ENCODE assay signal across 12 mouse cellular contexts in the genomic region with DNA sequence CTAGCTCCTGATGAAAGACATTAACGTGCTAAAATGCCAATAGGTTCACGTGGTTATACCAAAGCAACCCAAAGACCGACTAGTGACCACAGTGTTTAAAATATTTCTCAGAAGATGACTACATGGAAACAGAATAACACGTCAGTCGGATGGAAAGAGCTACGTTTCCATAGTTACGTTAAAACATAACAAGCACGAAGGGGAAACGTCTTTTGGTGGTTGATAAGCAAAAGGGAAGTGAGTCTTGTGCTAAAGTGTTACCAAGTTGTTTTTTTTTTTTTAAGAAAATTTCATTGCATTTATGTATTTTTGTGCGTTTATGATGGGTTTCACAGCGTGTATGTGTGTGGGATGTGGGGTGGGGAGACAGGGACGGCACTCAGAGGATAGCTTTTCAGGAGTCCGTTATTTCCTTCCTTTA. TPM values are rescaled to one million over a fixed set of nuclear protein-coding genes. Genes with fewer than 3 reads are reported as not detected.
DNase-seq lines count a peak whose midpoint lies in the region; ATAC-seq and TF ChIP-seq lines count a peak whose summit lies in the region.
"Had no signal": no experiment of that assay in that cellular context is flagged by ENCODE, and none has a peak within 500 bp of the region (broad histone marks: within the 10 kb centered on the region; RNA-seq: fewer than 3 reads in every experiment).

No protein-coding gene starts in this region.

- no peak for TF ChIP-seq CTCF in lung, embryonic 14.5 days (IDR thresholded peaks at IDR 0.05; ENCODE audit: low read depth)
- TF ChIP-seq CTCF in G1E (IDR thresholded peaks at IDR 0.05; ENCODE audit: low read depth, low read length) = no peak

- no peaks in the 10 kb centered on the region for H3K27me3 ChIP-seq in lung, embryonic 14.5 days (ENCODE audit: insufficient read depth, low read length)
- no peaks in the 10 kb centered on the region for H3K27me3 ChIP-seq in G1E (ENCODE audit: insufficient read depth, low read length)
- no peaks in the 10 kb centered on the region for H3K27me3 ChIP-seq in embryonic facial prominence, embryonic 10.5 days (replicated peaks; ENCODE audit: low read depth, poor library complexity, severe bottlenecking)
- H3K27me3 ChIP-seq: Patski had no signal

- peaks cover 11% of the 10 kb centered on the region; the same call in 1 of the 2 replicates for H3K4me1 ChIP-seq in lung, embryonic 14.5 days (ENCODE audit: insufficient read depth)
- H3K4me1 ChIP-seq in G1E (ENCODE audit: insufficient read depth, low read depth, low read length) = peaks cover 80% of the 10 kb centered on the region
- 0 out of 2 replicates have a peak, but pooled peaks cover 4% of the 10 kb centered on the region for H3K4me1 ChIP-seq in embryonic facial prominence, embryonic 10.5 days

- no peak overlapping the region for H3K27ac ChIP-seq in lung, embryonic 14.5 days (ENCODE audit: low read depth)
- H3K27ac ChIP-seq in embryonic facial prominence, embryonic 10.5 days (replicated peaks) = no peak overlapping the region

- H3K4me3 ChIP-seq in lung, embryonic 14.5 days (ENCODE audit: low read depth, low read length) = no peak overlapping the region
- no peak overlapping the region; the same call in 1 of the 2 replicates for H3K4me3 ChIP-seq in G1E (ENCODE audit: low read depth, low read length)
- H3K4me3 ChIP-seq in embryonic facial prominence, embryonic 10.5 days = no peak overlapping the region

- no peak overlapping the region for H3K4me2 ChIP-seq in lung, embryonic 14.5 days

- peak; percentile 48 for DNase-seq in lung, embryonic 14.5 days
- no peak for DNase-seq in lung, postnatal 14 days
- peak; percentile 43 for DNase-seq in G1E (ENCODE audit: low spot score)
- peak; percentile 90 for DNase-seq in naive thymus-derived CD4-positive, alpha-beta T cell, adult 2 months (ENCODE audit: low read depth)
- DNase-seq in embryonic facial prominence, embryonic 10.5 days (ENCODE audit: low spot score) = no peak
- no peak for DNase-seq in cerebellum, adult 11-12 months
- DNase-seq in kidney, postnatal 36 days = no peak
- DNase-seq: kidney, postnatal 14 days; left cerebral cortex, postnatal 4 days; right cerebral cortex, postnatal 25 days had no signal

- H3K9me3 ChIP-seq in lung, embryonic 14.5 days (ENCODE audit: low read depth, low read length) = no peaks in the 10 kb centered on the region
- H3K9me3 ChIP-seq in G1E (replicated peaks) = no peaks in the 10 kb centered on the region
- H3K9me3 ChIP-seq in embryonic facial prominence, embryonic 10.5 days = no peaks in the 10 kb centered on the region

- no peak for ATAC-seq in lung, embryonic 14.5 days (ENCODE audit: insufficient read depth)
- peak; percentile 59 for ATAC-seq in G1E (ENCODE audit: extremely low read depth, insufficient number of reproducible peaks, low FRiP score, poor library complexity, severe bottlenecking)
- peak; percentile 69 for ATAC-seq in granulocyte monocyte progenitor cell, adult 5-6 weeks (replicated peaks; ENCODE audit: poor library complexity, severe bottlenecking)
- ATAC-seq: Patski had no signal

- H3K36me3 ChIP-seq in lung, embryonic 14.5 days (ENCODE audit: insufficient read depth) = no peaks in the 10 kb centered on the region
- H3K36me3 ChIP-seq in G1E (replicated peaks) = no peaks in the 10 kb centered on the region
- H3K36me3 ChIP-seq in embryonic facial prominence, embryonic 10.5 days (replicated peaks) = no peaks in the 10 kb centered on the region

- 48% methylated on average over 13 of the region's 13 CpGs for WGBS in lung, embryonic 14.5 days
- 82% methylated on average over 13 of the region's 13 CpGs for WGBS in embryonic facial prominence, embryonic 10.5 days

- no peak overlapping the region for H3K9ac ChIP-seq in lung, embryonic 14.5 days

RNA-seq across cellular contexts. Expression of gene Dennd4a, which starts 21.8 kb away (rescaled TPM):
- 9.8 and 10.9 TPM in 2 replicates for polyA plus RNA-seq in lung, embryonic 14.5 days (2014; fragmentation: Nextera tagmentation; extraction: Ambion mirVana)
- total RNA-seq in G1E (2014; fragmentation: Nextera tagmentation) (337 and 417 TPM in 2 replicates), G1E (2017) (71.7 and 81.3 TPM in 2 replicates)
- 17.6 and 29.0 TPM in 2 replicates for polyA plus RNA-seq in G1E (2012)
- total RNA-seq in granulocyte monocyte progenitor cell, adult 5-6 weeks (2014; fragmentation: Nextera tagmentation) = 39.8 and 61.0 TPM in 2 replicates
- 27.5 and 28.0 TPM in 2 replicates for total RNA-seq in granulocyte monocyte progenitor cell, adult 5-6 weeks (2017)
- polyA plus RNA-seq in embryonic facial prominence, embryonic 10.5 days (2016; fragmentation: Nextera tagmentation; extraction: Ambion mirVana) = 8.6 TPM in 2 replicates

RNA-seq across cellular contexts. Expression of gene Rab11a, which starts 51.8 kb away (rescaled TPM):
- 327 and 330 TPM in 2 replicates for polyA plus RNA-seq in lung, embryonic 14.5 days (2014; fragmentation: Nextera tagmentation; extraction: Ambion mirVana)
- total RNA-seq in G1E (2014; fragmentation: Nextera tagmentation) (142 and 152 TPM in 2 replicates), G1E (2017) (139 and 166 TPM in 2 replicates)
- 92.2 and 117 TPM in 2 replicates for polyA plus RNA-seq in G1E (2012)
- total RNA-seq in granulocyte monocyte progenitor cell, adult 5-6 weeks (2014; fragmentation: Nextera tagmentation) = 105 and 130 TPM in 2 replicates
- 92.5 and 116 TPM in 2 replicates for total RNA-seq in granulocyte monocyte progenitor cell, adult 5-6 weeks (2017)
- polyA plus RNA-seq in embryonic facial prominence, embryonic 10.5 days (2016; fragmentation: Nextera tagmentation; extraction: Ambion mirVana) = 247 and 254 TPM in 2 replicates

Comparison
In these comparisons a context has a peak if more than half of its experiments do, and no peak if none do; other contexts are left out.
1. DNase-seq: peak in lung, embryonic 14.5 days (single experiment), G1E (single experiment) and naive thymus-derived CD4-positive, alpha-beta T cell, adult 2 months (single experiment); none in lung, postnatal 14 days (single experiment), embryonic facial prominence, embryonic 10.5 days (single experiment), cerebellum, adult 11-12 months (single experiment) and kidney, postnatal 36 days (0 of 2).